Mouse (Mus musculus) midbrain, embryonic 14.5 days (tissue): Measurements from ENCODE around the gene Med24. TPM values are rescaled to one million over a fixed set of nuclear protein-coding genes. Genes with fewer than 3 reads are reported as not detected.
A peak's percentile ranks its signal among the peaks of the same experiment; 100 is the strongest.

ENCODE experiments used
- ATAC-seq: fragments of 200-750 bp; cut with Nextera tagmentation; 2 replicates; pipeline ENCODE4 v1.8.0; 2017; ENCODE audit warnings: moderate number of reproducible peaks, moderate library complexity; ENCODE audit not compliant: low FRiP score, low TSS enrichment
- DNase-seq: peaks from one replicate; pipeline ENCODE4 v3.0.0-alpha.2; 2015
- H3K27ac ChIP-seq: fragments of 300-500 bp; sonication (generic); replicated peaks from 2 replicates; pipeline ENCODE4 v1.5.1; 2014; ENCODE audit warnings: mild to moderate bottlenecking, low read depth, low read length, moderate library complexity
- H3K27me3 ChIP-seq: fragments of 300-500 bp; sonication (generic); 2 replicates; pipeline ENCODE4 v1.6.1; 2014; ENCODE audit warnings: low read length, control low read depth, mixed read lengths; ENCODE audit not compliant: control insufficient read depth, insufficient read depth
- H3K36me3 ChIP-seq: fragments of 300-500 bp; sonication (generic); 2 replicates; pipeline ENCODE4 v1.6.1; 2014; ENCODE audit warnings: low read length, control low read depth; ENCODE audit not compliant: control insufficient read depth, insufficient read depth
- H3K4me1 ChIP-seq: fragments of 300-500 bp; sonication (generic); 2 replicates; pipeline ENCODE4 v1.6.1; 2014; ENCODE audit warnings: mild to moderate bottlenecking, antibody characterized with exemption, low read length, control low read depth; ENCODE audit not compliant: control insufficient read depth, insufficient read depth
- H3K4me2 ChIP-seq: fragments of 300-500 bp; sonication (generic); 2 replicates; pipeline ENCODE4 v1.6.1; 2014; ENCODE audit warnings: mild to moderate bottlenecking, low read length, moderate library complexity
- H3K4me3 ChIP-seq: fragments of 300-500 bp; sonication (generic); replicated peaks from 2 replicates; pipeline ENCODE4 v1.5.1; 2014; ENCODE audit warnings: low read depth, low read length
- H3K9ac ChIP-seq: fragments of 300-500 bp; sonication (generic); replicated peaks from 2 replicates; pipeline ENCODE4 v1.6.1; 2014; ENCODE audit warnings: mild to moderate bottlenecking, low read length, moderate library complexity
- H3K9me3 ChIP-seq: fragments of 300-500 bp; sonication (generic); 2 replicates; pipeline ENCODE4 v1.6.1; 2016; ENCODE audit warnings: low read length, control low read depth, mixed read lengths; ENCODE audit not compliant: control insufficient read depth
- WGBS: fragments of 180-500 bp; shearing (Covaris S2); extraction: QIAGEN DNeasy Blood & Tissue Kit; methylation state at CpG from one replicate; pipeline ENCODE4 v1.1.7; 2014; 5-methylcytosine and 5-hydroxymethylcytosine counted together
- polyA plus RNA-seq: library from polyadenylated mRNA; unstranded; fragments of >200 nt; fragmentation: Nextera tagmentation; extraction: Ambion mirVana; gene quantifications from 2 replicates; pipeline ENCODE4 v1.2.1, GENCODE M21; 2014

Gene Med24
- polyA plus RNA-seq, 1 experiment from 2014 or later, result 81.1 TPM

GRCm38 (mm10) chr11:98761939-98762338 lies 32.7 kb upstream of the Med24 start:
- H3K27ac ChIP-seq, result no peak overlapping the region
- DNase-seq (no peak), ATAC-seq (no peak)
- no peak overlapping the region for H3K4me3 ChIP-seq
- H3K4me1 ChIP-seq, result peaks cover 16% of the 10 kb centered on the region
- H3K9me3 ChIP-seq, result no peaks in the 10 kb centered on the region
- H3K36me3 ChIP-seq, result peaks cover 76% of the 10 kb centered on the region
- WGBS, result 94% methylated on average over 4 of the region's 4 CpGs
- H3K9ac ChIP-seq, result no peak overlapping the region
- H3K4me2 ChIP-seq, result no peak overlapping the region
- no peaks in the 10 kb centered on the region for H3K27me3 ChIP-seq

GRCm38 (mm10) chr11:98756711-98757110 lies 27.5 kb upstream of the Med24 start:
- no peak for DNase-seq
- H3K4me3 ChIP-seq, result no peak overlapping the region
- no peak overlapping the region for H3K27ac ChIP-seq
- H3K9me3 ChIP-seq, result no peaks in the 10 kb centered on the region
- ATAC-seq, result no peak
- no peak overlapping the region for H3K4me2 ChIP-seq
- peaks cover 72% of the 10 kb centered on the region for H3K36me3 ChIP-seq
- peaks cover 18% of the 10 kb centered on the region for H3K4me1 ChIP-seq
- WGBS, result 89% methylated on average over 12 of the region's 12 CpGs
- no peaks in the 10 kb centered on the region for H3K27me3 ChIP-seq
- no peak overlapping the region for H3K9ac ChIP-seq

GRCm38 (mm10) chr11:98755726-98756380 lies 26.6 kb upstream of the Med24 start:
- Histone ChIP-seq H3K4me3 (no peak overlapping the region), H3K36me3 (peaks cover 64% of the 10 kb centered on the region), H3K4me1 (peaks cover 27% of the 10 kb centered on the region), H3K27me3 (no peaks in the 10 kb centered on the region), H3K4me2 (no peak overlapping the region), H3K9ac (no peak overlapping the region), H3K9me3 (no peaks in the 10 kb centered on the region), H3K27ac (no peak overlapping the region)
- DNase-seq (no peak), ATAC-seq (no peak)
- 94% methylated on average over 6 of the region's 6 CpGs for WGBS

- Histone ChIP-seq H3K27me3 (no peaks in the 10 kb centered on the region), H3K36me3 (peaks cover 54% of the 10 kb centered on the region), H3K9ac (no peak overlapping the region), H3K9me3 (no peaks in the 10 kb centered on the region), H3K4me3 (no peak overlapping the region), H3K27ac (peak overlapping the region; percentile 49), H3K4me2 (0 out of 2 replicates have a peak overlapping the region, but pooled peaks have one; percentile 4), H3K4me1 (peaks cover 39% of the 10 kb centered on the region)
- peak; percentile 87 for DNase-seq
- 23% methylated on average over 7 of the region's 7 CpGs for WGBS
- ATAC-seq, result 0 out of 2 replicates have a peak, but pooled peaks have one; percentile 4
Observed at GRCm38 (mm10) chr11:98754621-98755181, 25.5 kb upstream of the Med24 start.

- peaks cover 54% of the 10 kb centered on the region for H3K36me3 ChIP-seq
Observed at GRCm38 (mm10) chr11:98754151-98754620, 25.0 kb upstream of the Med24 start.

GRCm38 (mm10) chr11:98753264-98753663 lies 24.0 kb upstream of the Med24 start:
- no peak for ATAC-seq
- Histone ChIP-seq H3K9ac (no peak overlapping the region), H3K9me3 (no peaks in the 10 kb centered on the region), H3K4me1 (peaks cover 53% of the 10 kb centered on the region), H3K27me3 (no peaks in the 10 kb centered on the region), H3K36me3 (peaks cover 46% of the 10 kb centered on the region), H3K4me3 (no peak overlapping the region), H3K27ac (no peak overlapping the region), H3K4me2 (no peak overlapping the region)
- WGBS, result 94% methylated on average over 5 of the region's 5 CpGs
- DNase-seq, result no peak

More at GRCm38 (mm10) chr11:98754151-98754620, 25.0 kb upstream of the Med24 start:
- Histone ChIP-seq H3K27ac (peak overlapping the region; percentile 49; the same call in 1 of the 2 replicates), H3K4me3 (no peak overlapping the region), H3K27me3 (no peaks in the 10 kb centered on the region), H3K9ac (no peak overlapping the region), H3K4me1 (peaks cover 44% of the 10 kb centered on the region), H3K4me2 (no peak overlapping the region), H3K9me3 (no peaks in the 10 kb centered on the region)
- ATAC-seq (no peak), DNase-seq (no peak)
- 77% methylated on average over 9 of the region's 9 CpGs for WGBS

- Histone ChIP-seq H3K27me3 (no peaks in the 10 kb centered on the region), H3K36me3 (peaks cover 41% of the 10 kb centered on the region)
- ATAC-seq, result no peak
Observed at GRCm38 (mm10) chr11:98752562-98753140, 23.4 kb upstream of the Med24 start.

GRCm38 (mm10) chr11:98751221-98751782 lies 22.1 kb upstream of the Med24 start:
- peaks cover 28% of the 10 kb centered on the region for H3K36me3 ChIP-seq
- H3K9ac ChIP-seq, result peak overlapping the region; percentile 4; the same call in 1 of the 2 replicates
- 18% methylated on average over 6 of the region's 6 CpGs for WGBS
- no peaks in the 10 kb centered on the region for H3K9me3 ChIP-seq
- H3K4me2 ChIP-seq, result peak overlapping the region; percentile 73
- DNase-seq (no peak), ATAC-seq (peak; percentile 1; the same call in 1 of the 2 replicates)
- H3K4me1 ChIP-seq, result peaks cover 70% of the 10 kb centered on the region
- H3K27me3 ChIP-seq, result no peaks in the 10 kb centered on the region
- H3K27ac ChIP-seq, result peak overlapping the region; percentile 92
- H3K4me3 ChIP-seq, result 0 out of 2 replicates have a peak overlapping the region, but pooled peaks have one; percentile 3

More at GRCm38 (mm10) chr11:98752562-98753140, 23.4 kb upstream of the Med24 start:
- DNase-seq, result no peak
- peaks cover 59% of the 10 kb centered on the region for H3K4me1 ChIP-seq
- H3K9ac ChIP-seq, result no peak overlapping the region
- H3K9me3 ChIP-seq, result no peaks in the 10 kb centered on the region
- 85% methylated on average over 10 of the region's 10 CpGs for WGBS
- no peak overlapping the region for H3K4me3 ChIP-seq
- peak overlapping the region; percentile 34; the same call in 1 of the 2 replicates for H3K27ac ChIP-seq
- H3K4me2 ChIP-seq, result no peak overlapping the region
